Mouse (Mus musculus) erythroblast, adult 5-6 weeks (primary cell): ENCODE data around the gene Fam240b. TPM values are rescaled to one million over a fixed set of nuclear protein-coding genes. Genes with fewer than 3 reads are reported as not detected.

ENCODE experiments used
- ATAC-seq: replicated peaks from 2 replicates; pipeline ENCODE4 v1.8.0; 2016; ENCODE audit warnings: moderate number of reproducible peaks, mild to moderate bottlenecking, moderate TSS enrichment, inconsistent platforms; ENCODE audit not compliant: poor library complexity, low FRiP score, severe bottlenecking
- total RNA-seq, 2 experiments: library from RNA; stranded (forward) in 1 of 2; stranded (reverse) in 1 of 2; fragments of 150-400 nt in 1 of 2; fragments of 200-764, 138-1000 nt in 1 of 2; gene quantifications; 2 replicates each; pipeline versions ENCODE4 v1.2.3 to v1.2.4; 2015 to 2017; ENCODE audit warnings: low replicate concordance in 2 of 2

The Fam240b gene
- total RNA-seq (2015; ENCODE audit: low replicate concordance) = not detected in 2 replicates
- not detected in 2 replicates for total RNA-seq (2017; ENCODE audit: low replicate concordance)

GRCm38 (mm10) chr13:64497692-64498091, at the start of gene Fam240b:
TSS of gene Fam240b (minus strand) at chr13:64497792.
- no peak for ATAC-seq

- no peak for ATAC-seq
These were observed 32.5 kb upstream of the Fam240b start for GRCm38 (mm10) chr13:64530139-64530538.

- ATAC-seq = no peak
These were observed 29.1 kb upstream of the Fam240b start for GRCm38 (mm10) chr13:64526515-64527285.

GRCm38 (mm10) chr13:64514247-64514646, 16.7 kb upstream of the Fam240b start:
- ATAC-seq = no peak

- ATAC-seq = no peak
These were observed 14.0 kb upstream of the Fam240b start for GRCm38 (mm10) chr13:64511616-64512015.

GRCm38 (mm10) chr13:64507361-64507760, 9.8 kb upstream of the Fam240b start:
- no peak for ATAC-seq

- ATAC-seq = no peak
These were observed 5.2 kb upstream of the Fam240b start for GRCm38 (mm10) chr13:64502833-64503232.

- no peak for ATAC-seq
These were observed 4.0 kb downstream of the Fam240b start for GRCm38 (mm10) chr13:64493586-64493985.

- no peak for ATAC-seq
These were observed 7.7 kb downstream of the Fam240b start for GRCm38 (mm10) chr13:64489886-64490285.

- ATAC-seq = no peak
These were observed 17.6 kb downstream of the Fam240b start for GRCm38 (mm10) chr13:64479960-64480359.

GRCm38 (mm10) chr13:64477968-64478367, 19.6 kb downstream of the Fam240b start:
- no peak for ATAC-seq

- no peak for ATAC-seq
These were observed 29.7 kb downstream of the Fam240b start for GRCm38 (mm10) chr13:64467886-64468285.

GRCm38 (mm10) chr13:64465166-64465565, 32.4 kb downstream of the Fam240b start:
- no peak for ATAC-seq

- ATAC-seq = no peak
These were observed 35.0 kb downstream of the Fam240b start for GRCm38 (mm10) chr13:64462581-64462980.

- ATAC-seq = no peak
These were observed 39.4 kb downstream of the Fam240b start for GRCm38 (mm10) chr13:64458181-64458580.

- peak; percentile 74 for ATAC-seq
These were observed 40.2 kb downstream of the Fam240b start for GRCm38 (mm10) chr13:64457225-64457978.

GRCm38 (mm10) chr13:64450001-64450794, 47.4 kb downstream of the Fam240b start:
- ATAC-seq = no peak

- ATAC-seq = no peak
These were observed 48.9 kb downstream of the Fam240b start for GRCm38 (mm10) chr13:64448729-64449128.

- peak; percentile 49; the same call in 1 of the 2 replicates for ATAC-seq
These were observed 49.6 kb downstream of the Fam240b start for GRCm38 (mm10) chr13:64447947-64448346.

- no peak for ATAC-seq
These were observed 52.2 kb downstream of the Fam240b start for GRCm38 (mm10) chr13:64445254-64445920.
